Mouse (Mus musculus): ENCODE results near the gene Cox6b1.

Cox6b1 gene

GRCm38 (mm10) chr7:30610043-30610442, 15.9 kb downstream of the Cox6b1 start:
- no peak for DNase-seq (ENCODE audit: low read depth, low spot score)

- DNase-seq (ENCODE audit: low read depth, low spot score) = no peak
Observed at GRCm38 (mm10) chr7:30608476-30608875, 17.5 kb downstream of the Cox6b1 start.

GRCm38 (mm10) chr7:30607706-30608309, 18.1 kb downstream of the Cox6b1 start:
- DNase-seq (ENCODE audit: low read depth, low spot score) = no peak

- no peak for DNase-seq (ENCODE audit: low read depth, low spot score)
Observed at GRCm38 (mm10) chr7:30604944-30605343, 21.0 kb downstream of the Cox6b1 start.

- DNase-seq (ENCODE audit: low read depth, low spot score) = no peak
Observed at GRCm38 (mm10) chr7:30604424-30604823, 21.5 kb downstream of the Cox6b1 start.

- DNase-seq (ENCODE audit: low read depth, low spot score) = no peak
Observed at GRCm38 (mm10) chr7:30602583-30602982, 23.4 kb downstream of the Cox6b1 start.

GRCm38 (mm10) chr7:30600651-30601050, 25.3 kb downstream of the Cox6b1 start:
- DNase-seq (ENCODE audit: low read depth, low spot score) = no peak

GRCm38 (mm10) chr7:30599933-30600353, 26.0 kb downstream of the Cox6b1 start:
- peak; percentile 87 for DNase-seq (ENCODE audit: low read depth, low spot score)

GRCm38 (mm10) chr7:30598786-30599185, 27.2 kb downstream of the Cox6b1 start, which contains the start of gene Zbtb32:
Zbtb32 (minus strand) TSS chr7:30598909.
- no peak for DNase-seq (ENCODE audit: low read depth, low spot score)

- DNase-seq (ENCODE audit: low read depth, low spot score) = no peak
Observed at GRCm38 (mm10) chr7:30596811-30597210, 29.1 kb downstream of the Cox6b1 start.

GRCm38 (mm10) chr7:30596093-30596492, 29.9 kb downstream of the Cox6b1 start:
- no peak for DNase-seq (ENCODE audit: low read depth, low spot score)

GRCm38 (mm10) chr7:30594510-30595024, 31.4 kb downstream of the Cox6b1 start:
- no peak for DNase-seq (ENCODE audit: low read depth, low spot score)

- no peak for DNase-seq (ENCODE audit: low read depth, low spot score)
Observed at GRCm38 (mm10) chr7:30593579-30594509, 32.1 kb downstream of the Cox6b1 start.

GRCm38 (mm10) chr7:30592772-30593423, 33.1 kb downstream of the Cox6b1 start:
- no peak for DNase-seq (ENCODE audit: low read depth, low spot score)

GRCm38 (mm10) chr7:30591605-30591951, 34.4 kb downstream of the Cox6b1 start:
- DNase-seq (ENCODE audit: low read depth, low spot score) = no peak

GRCm38 (mm10) chr7:30590927-30591604, 34.9 kb downstream of the Cox6b1 start:
- DNase-seq (ENCODE audit: low read depth, low spot score) = no peak

- DNase-seq (ENCODE audit: low read depth, low spot score) = peak; percentile 67
Observed at GRCm38 (mm10) chr7:30589435-30590301, 36.3 kb downstream of the Cox6b1 start.

GRCm38 (mm10) chr7:30588676-30589434, 37.1 kb downstream of the Cox6b1 start, which contains the start of gene Kmt2b:
Kmt2b (minus strand) TSS chr7:30588726.
- DNase-seq (ENCODE audit: low read depth, low spot score) = peak; percentile 93

GRCm38 (mm10) chr7:30587842-30588667, 37.9 kb downstream of the Cox6b1 start:
- no peak for DNase-seq (ENCODE audit: low read depth, low spot score)
